Mouse (Mus musculus): ENCODE data around the gene Naif1. TPM values are rescaled to one million over a fixed set of nuclear protein-coding genes. Genes with fewer than 3 reads are reported as not detected.
A peak's percentile ranks its signal among the peaks of the same experiment; 100 is the strongest.

The Naif1 gene
- polyA plus RNA-seq, 1 experiment from 2014 or later, result 6.0 TPM

GRCm38 (mm10) chr2:32499365-32499764, 49.1 kb downstream of the Naif1 start:
- Histone ChIP-seq H3K4me3 (ENCODE audit: low read depth, low read length) (no peak overlapping the region), H3K27ac (replicated peaks; ENCODE audit: low read depth, low read length) (no peak overlapping the region), H3K36me3 (replicated peaks; ENCODE audit: control insufficient read depth, insufficient read depth, low read depth, low read length) (no peaks in the 10 kb centered on the region), H3K4me2 (ENCODE audit: low read depth, low read length) (no peak overlapping the region), H3K27me3 (ENCODE audit: control insufficient read depth, insufficient read depth, low read length) (no peaks in the 10 kb centered on the region), H3K4me1 (ENCODE audit: control insufficient read depth, insufficient read depth, low read length) (no peaks in the 10 kb centered on the region), H3K9ac (replicated peaks; ENCODE audit: low read length) (no peak overlapping the region), H3K9me3 (replicated peaks; ENCODE audit: control insufficient read depth, low read length) (no peaks in the 10 kb centered on the region)
- WGBS, result 91% methylated on average over 4 of the region's 4 CpGs
- DNase-seq (ENCODE audit: low spot score) (no peak), ATAC-seq (replicated peaks; ENCODE audit: insufficient number of reproducible peaks, low FRiP score, low TSS enrichment, low read depth) (no peak)

- Histone ChIP-seq H3K4me2 (ENCODE audit: low read depth, low read length) (no peak overlapping the region), H3K9me3 (replicated peaks; ENCODE audit: control insufficient read depth, low read length) (no peaks in the 10 kb centered on the region), H3K27ac (replicated peaks; ENCODE audit: low read depth, low read length) (no peak overlapping the region), H3K9ac (replicated peaks; ENCODE audit: low read length) (no peak overlapping the region), H3K4me1 (ENCODE audit: control insufficient read depth, insufficient read depth, low read length) (no peaks in the 10 kb centered on the region), H3K4me3 (ENCODE audit: low read depth, low read length) (no peak overlapping the region), H3K27me3 (ENCODE audit: control insufficient read depth, insufficient read depth, low read length) (no peaks in the 10 kb centered on the region), H3K36me3 (replicated peaks; ENCODE audit: control insufficient read depth, insufficient read depth, low read depth, low read length) (no peaks in the 10 kb centered on the region)
- ATAC-seq (replicated peaks; ENCODE audit: insufficient number of reproducible peaks, low FRiP score, low TSS enrichment, low read depth), result no peak
- DNase-seq (ENCODE audit: low spot score), result no peak
- WGBS, result 79% methylated on average over 5 of the region's 5 CpGs
These were observed 50.2 kb downstream of the Naif1 start for GRCm38 (mm10) chr2:32500461-32500860.

- DNase-seq (ENCODE audit: low spot score), result no peak
- 65% methylated on average over 5 of the region's 5 CpGs for WGBS
- Histone ChIP-seq H3K4me3 (ENCODE audit: low read depth, low read length) (no peak overlapping the region), H3K9me3 (replicated peaks; ENCODE audit: control insufficient read depth, low read length) (no peaks in the 10 kb centered on the region), H3K9ac (replicated peaks; ENCODE audit: low read length) (no peak overlapping the region), H3K4me2 (ENCODE audit: low read depth, low read length) (no peak overlapping the region), H3K27me3 (ENCODE audit: control insufficient read depth, insufficient read depth, low read length) (no peaks in the 10 kb centered on the region), H3K36me3 (replicated peaks; ENCODE audit: control insufficient read depth, insufficient read depth, low read depth, low read length) (no peaks in the 10 kb centered on the region), H3K4me1 (ENCODE audit: control insufficient read depth, insufficient read depth, low read length) (no peaks in the 10 kb centered on the region), H3K27ac (replicated peaks; ENCODE audit: low read depth, low read length) (no peak overlapping the region)
- 0 out of 2 replicates have a peak, but pooled peaks have one; percentile 18 for ATAC-seq (replicated peaks; ENCODE audit: insufficient number of reproducible peaks, low FRiP score, low TSS enrichment, low read depth)
These were observed 51.6 kb downstream of the Naif1 start for GRCm38 (mm10) chr2:32501754-32502324.

GRCm38 (mm10) chr2:32502843-32503242, 52.6 kb downstream of the Naif1 start:
- Histone ChIP-seq H3K27ac (replicated peaks; ENCODE audit: low read depth, low read length) (no peak overlapping the region), H3K4me2 (ENCODE audit: low read depth, low read length) (no peak overlapping the region), H3K9ac (replicated peaks; ENCODE audit: low read length) (no peak overlapping the region), H3K9me3 (replicated peaks; ENCODE audit: control insufficient read depth, low read length) (no peaks in the 10 kb centered on the region), H3K27me3 (ENCODE audit: control insufficient read depth, insufficient read depth, low read length) (no peaks in the 10 kb centered on the region), H3K4me1 (ENCODE audit: control insufficient read depth, insufficient read depth, low read length) (no peaks in the 10 kb centered on the region), H3K36me3 (replicated peaks; ENCODE audit: control insufficient read depth, insufficient read depth, low read depth, low read length) (no peaks in the 10 kb centered on the region), H3K4me3 (ENCODE audit: low read depth, low read length) (no peak overlapping the region)
- WGBS, result 85% methylated on average over 12 of the region's 12 CpGs
- DNase-seq (ENCODE audit: low spot score) (no peak), ATAC-seq (replicated peaks; ENCODE audit: insufficient number of reproducible peaks, low FRiP score, low TSS enrichment, low read depth) (no peak)

- ATAC-seq (replicated peaks; ENCODE audit: insufficient number of reproducible peaks, low FRiP score, low TSS enrichment, low read depth), result no peak
These were observed 53.3 kb downstream of the Naif1 start for GRCm38 (mm10) chr2:32503588-32503987.

GRCm38 (mm10) chr2:32505536-32505935, 55.3 kb downstream of the Naif1 start:
- Histone ChIP-seq H3K27me3 (ENCODE audit: control insufficient read depth, insufficient read depth, low read length) (no peaks in the 10 kb centered on the region), H3K4me1 (ENCODE audit: control insufficient read depth, insufficient read depth, low read length) (0 out of 2 replicates have a peak, but pooled peaks cover 2% of the 10 kb centered on the region), H3K36me3 (replicated peaks; ENCODE audit: control insufficient read depth, insufficient read depth, low read depth, low read length) (no peaks in the 10 kb centered on the region), H3K9ac (replicated peaks; ENCODE audit: low read length) (no peak overlapping the region), H3K9me3 (replicated peaks; ENCODE audit: control insufficient read depth, low read length) (no peaks in the 10 kb centered on the region), H3K4me2 (ENCODE audit: low read depth, low read length) (no peak overlapping the region), H3K4me3 (ENCODE audit: low read depth, low read length) (no peak overlapping the region), H3K27ac (replicated peaks; ENCODE audit: low read depth, low read length) (no peak overlapping the region)
- WGBS, result 98% methylated on average over 2 of the region's 2 CpGs
- DNase-seq (ENCODE audit: low spot score), result no peak
- ATAC-seq (replicated peaks; ENCODE audit: insufficient number of reproducible peaks, low FRiP score, low TSS enrichment, low read depth), result no peak

More at GRCm38 (mm10) chr2:32503588-32503987, 53.3 kb downstream of the Naif1 start:
- WGBS, result 35% methylated on average over 3 of the region's 3 CpGs
- Histone ChIP-seq H3K9me3 (replicated peaks; ENCODE audit: control insufficient read depth, low read length) (no peaks in the 10 kb centered on the region), H3K27ac (replicated peaks; ENCODE audit: low read depth, low read length) (no peak overlapping the region), H3K27me3 (ENCODE audit: control insufficient read depth, insufficient read depth, low read length) (no peaks in the 10 kb centered on the region), H3K36me3 (replicated peaks; ENCODE audit: control insufficient read depth, insufficient read depth, low read depth, low read length) (no peaks in the 10 kb centered on the region), H3K4me1 (ENCODE audit: control insufficient read depth, insufficient read depth, low read length) (no peaks in the 10 kb centered on the region), H3K9ac (replicated peaks; ENCODE audit: low read length) (no peak overlapping the region), H3K4me2 (ENCODE audit: low read depth, low read length) (no peak overlapping the region), H3K4me3 (ENCODE audit: low read depth, low read length) (no peak overlapping the region)
- no peak for DNase-seq (ENCODE audit: low spot score)

Other genes with a start within 250 kb of the Naif1 start
- 15.5 and 16.1 TPM in 2 replicates for gene Pomt1, start 213.9 kb upstream of the Naif1 start, polyA plus RNA-seq (2014; fragmentation: Nextera tagmentation; extraction: Ambion mirVana)
- gene Uck1, start 190.3 kb upstream of the Naif1 start, polyA plus RNA-seq (2014; fragmentation: Nextera tagmentation; extraction: Ambion mirVana), result 57.2 and 64.2 TPM in 2 replicates
- 14.9 and 15.2 TPM in 2 replicates for gene Golga2, start 163.1 kb upstream of the Naif1 start, polyA plus RNA-seq (2014; fragmentation: Nextera tagmentation; extraction: Ambion mirVana)
- 392 and 406 TPM in 2 replicates for gene Swi5, start 162.4 kb upstream of the Naif1 start, polyA plus RNA-seq (2014; fragmentation: Nextera tagmentation; extraction: Ambion mirVana)
- gene Ciz1, start 98.1 kb upstream of the Naif1 start, polyA plus RNA-seq (2014; fragmentation: Nextera tagmentation; extraction: Ambion mirVana), result 41.1 and 46.0 TPM in 2 replicates
- gene Dnm1, start 97.1 kb upstream of the Naif1 start, polyA plus RNA-seq (2014; fragmentation: Nextera tagmentation; extraction: Ambion mirVana), result 31.0 and 35.3 TPM in 2 replicates
- 41.3 and 41.5 TPM in 2 replicates for gene 1110008P14Rik, start 68.5 kb upstream of the Naif1 start, polyA plus RNA-seq (2014; fragmentation: Nextera tagmentation; extraction: Ambion mirVana)
- 0.95 and 1.2 TPM in 2 replicates for gene Lcn2, start 62.2 kb upstream of the Naif1 start, polyA plus RNA-seq (2014; fragmentation: Nextera tagmentation; extraction: Ambion mirVana)
- 31.7 and 33.0 TPM in 2 replicates for gene Ptges2, start 54.6 kb upstream of the Naif1 start, polyA plus RNA-seq (2014; fragmentation: Nextera tagmentation; extraction: Ambion mirVana)
- 20.6 and 21.7 TPM in 2 replicates for gene Slc25a25, start 988 bp downstream of the Naif1 start, polyA plus RNA-seq (2014; fragmentation: Nextera tagmentation; extraction: Ambion mirVana)
- 10.2 and 11.7 TPM in 2 replicates for gene Fam102a, start 84.9 kb downstream of the Naif1 start, polyA plus RNA-seq (2014; fragmentation: Nextera tagmentation; extraction: Ambion mirVana)
- 97.1 and 100 TPM in 2 replicates for gene Dpm2, start 120.4 kb downstream of the Naif1 start, polyA plus RNA-seq (2014; fragmentation: Nextera tagmentation; extraction: Ambion mirVana)
- 2.3 and 3.3 TPM in 2 replicates for gene Pip5kl1, start 124.3 kb downstream of the Naif1 start, polyA plus RNA-seq (2014; fragmentation: Nextera tagmentation; extraction: Ambion mirVana)
- gene 9430097D07Rik, start 125.2 kb downstream of the Naif1 start, polyA plus RNA-seq (2014; fragmentation: Nextera tagmentation; extraction: Ambion mirVana), result 0.32 and 0.36 TPM in 2 replicates
- gene St6galnac4, start 136.6 kb downstream of the Naif1 start, polyA plus RNA-seq (2014; fragmentation: Nextera tagmentation; extraction: Ambion mirVana), result 20.3 and 22.8 TPM in 2 replicates
- gene St6galnac6, start 149.3 kb downstream of the Naif1 start, polyA plus RNA-seq (2014; fragmentation: Nextera tagmentation; extraction: Ambion mirVana), result 6.3 and 6.8 TPM in 2 replicates
- gene Ak1, start 171.3 kb downstream of the Naif1 start, polyA plus RNA-seq (2014; fragmentation: Nextera tagmentation; extraction: Ambion mirVana), result 13.7 and 16.6 TPM in 2 replicates
- gene Eng, start 196.1 kb downstream of the Naif1 start, polyA plus RNA-seq (2014; fragmentation: Nextera tagmentation; extraction: Ambion mirVana), result 19.2 and 22.6 TPM in 2 replicates

Data from embryonic facial prominence, embryonic 11.5 days (tissue).